Mouse (Mus musculus): ENCODE data around the gene Isg20. TPM values are rescaled to one million over a fixed set of nuclear protein-coding genes. Genes with fewer than 3 reads are reported as not detected.

The Isg20 gene
- polyA plus RNA-seq, 1 experiment from 2014 or later, result 12.7 TPM

GRCm38 (mm10) chr7:78904175-78904574 lies 9.0 kb upstream of the Isg20 start:
- H3K9ac ChIP-seq, result no peak overlapping the region
- no peak for ATAC-seq (replicated peaks; ENCODE audit: insufficient number of reproducible peaks, insufficient read depth, low FRiP score, low read depth)
- WGBS, result 89% methylated on average over 2 of the region's 2 CpGs
- H3K36me3 ChIP-seq, result peaks cover 37% of the 10 kb centered on the region
- H3K27me3 ChIP-seq, result no peaks in the 10 kb centered on the region
- no peak overlapping the region for H3K4me2 ChIP-seq
- no peak overlapping the region for H3K4me3 ChIP-seq
- H3K27ac ChIP-seq, result no peak overlapping the region
- H3K4me1 ChIP-seq (replicated peaks), result no peaks in the 10 kb centered on the region
- H3K9me3 ChIP-seq (replicated peaks), result no peaks in the 10 kb centered on the region

- Histone ChIP-seq H3K27ac (no peak overlapping the region), H3K9me3 (replicated peaks) (no peaks in the 10 kb centered on the region), H3K4me2 (no peak overlapping the region), H3K4me1 (replicated peaks) (peaks cover 18% of the 10 kb centered on the region), H3K36me3 (peaks cover 21% of the 10 kb centered on the region), H3K27me3 (no peaks in the 10 kb centered on the region), H3K9ac (no peak overlapping the region), H3K4me3 (no peak overlapping the region)
- 85% methylated on average over 6 of the region's 6 CpGs for WGBS
- no peak for ATAC-seq (replicated peaks; ENCODE audit: insufficient number of reproducible peaks, insufficient read depth, low FRiP score, low read depth)
These were observed 4.2 kb upstream of the Isg20 start for GRCm38 (mm10) chr7:78909026-78909425.

- H3K4me2 ChIP-seq, result no peak overlapping the region
- H3K27me3 ChIP-seq, result no peaks in the 10 kb centered on the region
- no peak overlapping the region for H3K4me3 ChIP-seq
- H3K9ac ChIP-seq, result no peak overlapping the region
- no peak for ATAC-seq (replicated peaks; ENCODE audit: insufficient number of reproducible peaks, insufficient read depth, low FRiP score, low read depth)
- no peaks in the 10 kb centered on the region for H3K9me3 ChIP-seq (replicated peaks)
- H3K27ac ChIP-seq, result no peak overlapping the region
- peaks cover 11% of the 10 kb centered on the region for H3K36me3 ChIP-seq
- WGBS, result 46% methylated on average over 6 of the region's 6 CpGs
- peaks cover 22% of the 10 kb centered on the region for H3K4me1 ChIP-seq (replicated peaks)
These were observed 2.7 kb upstream of the Isg20 start for GRCm38 (mm10) chr7:78910336-78911098.

GRCm38 (mm10) chr7:78911209-78911608 lies 2.0 kb upstream of the Isg20 start:
- Histone ChIP-seq H3K36me3 (peaks cover 9% of the 10 kb centered on the region; the same call in 1 of the 2 replicates), H3K4me3 (no peak overlapping the region), H3K27me3 (no peaks in the 10 kb centered on the region), H3K9ac (no peak overlapping the region), H3K9me3 (replicated peaks) (no peaks in the 10 kb centered on the region), H3K27ac (no peak overlapping the region), H3K4me2 (no peak overlapping the region), H3K4me1 (replicated peaks) (peaks cover 23% of the 10 kb centered on the region)
- no peak for ATAC-seq (replicated peaks; ENCODE audit: insufficient number of reproducible peaks, insufficient read depth, low FRiP score, low read depth)
- 86% methylated on average over 4 of the region's 4 CpGs for WGBS

- 11% methylated on average over 20 of the region's 20 CpGs for WGBS
- no peaks in the 10 kb centered on the region for H3K9me3 ChIP-seq (replicated peaks)
- H3K4me3 ChIP-seq, result peak overlapping the region; percentile 39
- H3K27ac ChIP-seq, result no peak overlapping the region
- H3K4me1 ChIP-seq (replicated peaks), result peaks cover 25% of the 10 kb centered on the region
- no peaks in the 10 kb centered on the region for H3K36me3 ChIP-seq
- H3K27me3 ChIP-seq, result no peaks in the 10 kb centered on the region
- H3K4me2 ChIP-seq, result peak overlapping the region; percentile 68
- H3K9ac ChIP-seq, result peak overlapping the region; percentile 44; the same call in 1 of the 2 replicates
- no peak for ATAC-seq (replicated peaks; ENCODE audit: insufficient number of reproducible peaks, insufficient read depth, low FRiP score, low read depth)
These were observed 811 bp upstream of the Isg20 start for GRCm38 (mm10) chr7:78912253-78912973.

GRCm38 (mm10) chr7:78913649-78914544 lies 673 bp downstream of the Isg20 start:
- 64% methylated on average over 19 of the region's 19 CpGs for WGBS
- Histone ChIP-seq H3K4me3 (peak overlapping the region; percentile 24), H3K27ac (no peak overlapping the region), H3K9me3 (replicated peaks) (no peaks in the 10 kb centered on the region), H3K9ac (0 out of 2 replicates have a peak overlapping the region, but pooled peaks have one; percentile 12), H3K4me1 (replicated peaks) (peaks cover 25% of the 10 kb centered on the region), H3K4me2 (peak overlapping the region; percentile 68), H3K27me3 (no peaks in the 10 kb centered on the region), H3K36me3 (no peaks in the 10 kb centered on the region)
- 0 out of 2 replicates have a peak, but pooled peaks have one; percentile 19 for ATAC-seq (replicated peaks; ENCODE audit: insufficient number of reproducible peaks, insufficient read depth, low FRiP score, low read depth)

GRCm38 (mm10) chr7:78914545-78914845 lies 1.3 kb downstream of the Isg20 start:
- no peak overlapping the region for H3K4me2 ChIP-seq
- no peak for ATAC-seq (replicated peaks; ENCODE audit: insufficient number of reproducible peaks, insufficient read depth, low FRiP score, low read depth)
- 66% methylated on average over 3 of the region's 3 CpGs for WGBS
- no peak overlapping the region for H3K9ac ChIP-seq
- H3K4me3 ChIP-seq, result no peak overlapping the region
- H3K36me3 ChIP-seq, result no peaks in the 10 kb centered on the region
- H3K4me1 ChIP-seq (replicated peaks), result peaks cover 25% of the 10 kb centered on the region
- no peaks in the 10 kb centered on the region for H3K9me3 ChIP-seq (replicated peaks)
- H3K27me3 ChIP-seq, result no peaks in the 10 kb centered on the region
- H3K27ac ChIP-seq, result no peak overlapping the region

- H3K27me3 ChIP-seq, result no peaks in the 10 kb centered on the region
- H3K9ac ChIP-seq, result no peak overlapping the region
- 83% methylated on average over 11 of the region's 11 CpGs for WGBS
- no peaks in the 10 kb centered on the region for H3K9me3 ChIP-seq (replicated peaks)
- H3K4me2 ChIP-seq, result no peak overlapping the region
- no peak for ATAC-seq (replicated peaks; ENCODE audit: insufficient number of reproducible peaks, insufficient read depth, low FRiP score, low read depth)
- H3K4me3 ChIP-seq, result no peak overlapping the region
- H3K36me3 ChIP-seq, result no peaks in the 10 kb centered on the region
- H3K4me1 ChIP-seq (replicated peaks), result peaks cover 25% of the 10 kb centered on the region
- H3K27ac ChIP-seq, result no peak overlapping the region
These were observed 1.8 kb downstream of the Isg20 start for GRCm38 (mm10) chr7:78914896-78915510.

GRCm38 (mm10) chr7:78918686-78919085 lies 5.5 kb downstream of the Isg20 start:
- H3K27ac ChIP-seq, result no peak overlapping the region
- H3K9me3 ChIP-seq (replicated peaks), result no peaks in the 10 kb centered on the region
- H3K4me1 ChIP-seq (replicated peaks), result peaks cover 11% of the 10 kb centered on the region
- peaks cover 8% of the 10 kb centered on the region; the same call in 1 of the 2 replicates for H3K27me3 ChIP-seq
- ATAC-seq (replicated peaks; ENCODE audit: insufficient number of reproducible peaks, insufficient read depth, low FRiP score, low read depth), result no peak
- no peak overlapping the region for H3K9ac ChIP-seq
- no peak overlapping the region for H3K4me3 ChIP-seq
- H3K4me2 ChIP-seq, result no peak overlapping the region
- no peaks in the 10 kb centered on the region for H3K36me3 ChIP-seq
- 36% methylated on average over 4 of the region's 4 CpGs for WGBS

GRCm38 (mm10) chr7:78922506-78922905 lies 9.3 kb downstream of the Isg20 start:
- Histone ChIP-seq H3K9me3 (replicated peaks) (no peaks in the 10 kb centered on the region), H3K4me1 (replicated peaks) (no peaks in the 10 kb centered on the region), H3K4me2 (no peak overlapping the region), H3K9ac (no peak overlapping the region), H3K27ac (no peak overlapping the region), H3K4me3 (no peak overlapping the region), H3K27me3 (peaks cover 21% of the 10 kb centered on the region), H3K36me3 (no peaks in the 10 kb centered on the region)
- 66% methylated on average over 7 of the region's 7 CpGs for WGBS
- no peak for ATAC-seq (replicated peaks; ENCODE audit: insufficient number of reproducible peaks, insufficient read depth, low FRiP score, low read depth)

GRCm38 (mm10) chr7:78924300-78924699 lies 11.1 kb downstream of the Isg20 start:
- Histone ChIP-seq H3K36me3 (no peaks in the 10 kb centered on the region), H3K9me3 (replicated peaks) (no peaks in the 10 kb centered on the region), H3K9ac (no peak overlapping the region), H3K27me3 (peaks cover 25% of the 10 kb centered on the region), H3K4me3 (no peak overlapping the region), H3K27ac (no peak overlapping the region), H3K4me1 (replicated peaks) (no peaks in the 10 kb centered on the region), H3K4me2 (no peak overlapping the region)
- no peak for ATAC-seq (replicated peaks; ENCODE audit: insufficient number of reproducible peaks, insufficient read depth, low FRiP score, low read depth)
- WGBS, result 7% methylated on average over 6 of the region's 6 CpGs
